Mouse (Mus musculus) testis, adult 2 months (tissue): Measurements from ENCODE around the gene Rasgrf2.

Source experiments
- CTCF ChIP-seq: fragments of 200-500 bp; IDR thresholded peaks from 2 replicates; pipeline ENCODE4 v1.5.1; 2012; ENCODE audit warnings: low read depth, mild to moderate bottlenecking, inconsistent platforms, low read length, moderate library complexity; ENCODE audit not compliant: control insufficient read depth, insufficient read depth, insufficient replicate concordance
- POLR2A ChIP-seq: fragments of 200-500 bp; IDR thresholded peaks from 2 replicates; pipeline ENCODE4 v1.6.1; 2012; ENCODE audit warnings: low read depth, mild to moderate bottlenecking, inconsistent platforms, low read length, moderate library complexity; ENCODE audit not compliant: control insufficient read depth

DNA sequence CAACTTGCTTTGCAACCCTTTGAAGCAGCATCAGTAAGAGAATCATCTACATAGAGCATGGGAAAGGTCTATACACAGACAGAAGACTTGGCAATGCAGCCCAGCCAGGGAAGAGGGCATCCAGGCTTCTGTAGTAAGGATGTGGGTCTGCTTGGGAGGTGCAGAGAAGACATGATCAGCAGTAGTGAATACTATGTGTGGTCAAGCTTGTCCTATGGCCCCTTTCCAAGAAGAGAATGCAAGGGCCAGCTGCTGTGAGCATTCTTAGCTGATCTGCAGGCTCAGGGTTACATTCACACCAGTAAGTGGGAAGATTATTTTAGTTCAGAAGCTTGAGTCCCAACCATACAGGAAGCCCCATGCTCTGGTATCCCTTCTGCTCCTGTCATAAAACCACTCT lies 175.0 kb downstream of the Rasgrf2 start:
- TF ChIP-seq POLR2A (no peak), CTCF (no peak)
